23 mouse cellular contexts compared by ENCODE assay signal in the genomic region with DNA sequence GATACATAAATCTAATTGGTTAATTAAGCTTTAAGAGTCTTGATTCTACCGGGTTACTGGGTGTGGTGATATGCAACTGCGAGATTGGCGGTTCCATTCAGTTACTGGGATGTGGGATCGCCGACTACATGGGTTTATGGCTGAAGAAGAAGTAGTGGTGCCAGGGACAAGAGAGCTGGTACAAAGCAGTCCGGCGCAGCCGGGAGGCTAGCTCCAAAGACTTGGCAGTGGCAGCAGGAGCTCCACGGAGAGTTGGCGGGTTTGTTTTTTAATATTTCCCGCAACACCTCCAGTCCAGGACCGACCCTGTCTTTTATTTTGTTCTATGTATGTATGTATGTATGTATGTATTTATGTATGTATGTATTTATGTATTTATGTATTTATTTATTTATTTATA. TPM values are rescaled to one million over a fixed set of nuclear protein-coding genes. Genes with fewer than 3 reads are reported as not detected.
DNase-seq lines count a peak whose midpoint lies in the region; ATAC-seq and TF ChIP-seq lines count a peak whose summit lies in the region.
"Had no signal": no experiment of that assay in that cellular context is flagged by ENCODE, and none has a peak within 500 bp of the region (broad histone marks: within the 10 kb centered on the region; RNA-seq: fewer than 3 reads in every experiment).

No protein-coding gene starts in this region.

- H3K9ac ChIP-seq in midbrain, embryonic 11.5 days (ENCODE audit: low read length), result no peak overlapping the region
- no peak overlapping the region for H3K9ac ChIP-seq in midbrain, embryonic 15.5 days

- peak; percentile 57 to 60 for DNase-seq in cerebellum, postnatal 10 days
- no peak for DNase-seq in cerebellum, adult 2 months
- DNase-seq in cerebellum, postnatal 14 days, result peak; percentile 43 to 62
- no peak for DNase-seq in cerebellum, postnatal 36 days
- peak; percentile 26 for DNase-seq in midbrain, embryonic 11.5 days (ENCODE audit: low spot score, missing footprints)
- DNase-seq in brain, embryonic 14.5 days (ENCODE audit: low read depth), result peak; percentile 27
- DNase-seq in layer of hippocampus, adult 9-10 months (ENCODE audit: low spot score), result no peak
- DNase-seq: adrenal gland, adult 2 months; adrenal gland, adult 8-10 months; adrenal gland, postnatal 10 days; adrenal gland, postnatal 14 days; adrenal gland, postnatal 25 days; adrenal gland, postnatal 36 days; B cell, adult 2 months; cerebellum, adult 11 months; cerebellum, adult 11-12 months; cerebellum, adult 18-20 months had no signal

- ATAC-seq in midbrain, embryonic 11.5 days (ENCODE audit: low FRiP score), result no peak
- ATAC-seq in midbrain, embryonic 15.5 days (replicated peaks), result no peak
- ATAC-seq: activated CD4-positive, CD25-positive, alpha-beta regulatory T cell, adult 4 months; CD4-positive, CD25-positive, alpha-beta regulatory T cell, adult 4 months; Patski had no signal

- no peaks in the 10 kb centered on the region for H3K9me3 ChIP-seq in midbrain, embryonic 11.5 days (ENCODE audit: control insufficient read depth, low read length)
- no peaks in the 10 kb centered on the region for H3K9me3 ChIP-seq in midbrain, embryonic 15.5 days
- H3K9me3 ChIP-seq: G1E had no signal

- no peak for TF ChIP-seq POLR2A in cerebellum, adult 2 months (IDR thresholded peaks at IDR 0.05; ENCODE audit: borderline replicate concordance, insufficient read depth, low read length)
- TF ChIP-seq POLR2A in brain, embryonic 14.5 days (IDR thresholded peaks at IDR 0.05; ENCODE audit: borderline replicate concordance, extremely low read depth, insufficient read depth, insufficient read length, poor library complexity, severe bottlenecking), result no peak

- no peak overlapping the region for H3K4me3 ChIP-seq in cerebellum, adult 2 months (replicated peaks; ENCODE audit: insufficient read depth, low read depth, low read length)
- H3K4me3 ChIP-seq in midbrain, embryonic 11.5 days (ENCODE audit: low read depth, low read length), result no peak overlapping the region
- no peak overlapping the region for H3K4me3 ChIP-seq in midbrain, embryonic 15.5 days

- no peak overlapping the region for H3K27ac ChIP-seq in cerebellum, adult 2 months (ENCODE audit: insufficient read depth, low read length)
- no peak overlapping the region for H3K27ac ChIP-seq in midbrain, embryonic 11.5 days (ENCODE audit: low read depth, low read length)
- H3K27ac ChIP-seq in midbrain, embryonic 15.5 days, result no peak overlapping the region

- TF ChIP-seq CTCF in cerebellum, adult 2 months (IDR thresholded peaks at IDR 0.05; ENCODE audit: borderline replicate concordance, insufficient read depth, low read depth, low read length), result no peak
- no peak for TF ChIP-seq CTCF in brain, embryonic 14.5 days (IDR thresholded peaks at IDR 0.05; ENCODE audit: borderline replicate concordance, extremely low read depth, insufficient read depth, insufficient read length)

- H3K36me3 ChIP-seq in midbrain, embryonic 11.5 days (ENCODE audit: control insufficient read depth, insufficient read depth, low read length), result no peaks in the 10 kb centered on the region
- no peaks in the 10 kb centered on the region for H3K36me3 ChIP-seq in midbrain, embryonic 15.5 days (replicated peaks)
- H3K36me3 ChIP-seq: G1E had no signal

- no peak overlapping the region for H3K4me2 ChIP-seq in midbrain, embryonic 11.5 days
- no peak overlapping the region for H3K4me2 ChIP-seq in midbrain, embryonic 15.5 days

- 47% methylated on average over 12 of the region's 12 CpGs for WGBS in cerebellum, adult 2 months
- WGBS in midbrain, embryonic 11.5 days, result 91% methylated on average over 12 of the region's 12 CpGs
- 92% methylated on average over 12 of the region's 12 CpGs for WGBS in midbrain, embryonic 15.5 days

- no peaks in the 10 kb centered on the region for H3K27me3 ChIP-seq in cerebellum, adult 2 months (ENCODE audit: control insufficient read depth, insufficient read depth, low read length)
- H3K27me3 ChIP-seq in midbrain, embryonic 11.5 days (ENCODE audit: control insufficient read depth, insufficient read depth, low read length), result no peaks in the 10 kb centered on the region
- no peaks in the 10 kb centered on the region; the same call in 1 of the 2 replicates for H3K27me3 ChIP-seq in midbrain, embryonic 15.5 days (replicated peaks)

- no peaks in the 10 kb centered on the region for H3K4me1 ChIP-seq in cerebellum, adult 2 months (ENCODE audit: control insufficient read depth, insufficient read depth, low read length)
- no peaks in the 10 kb centered on the region; the same call in 1 of the 2 replicates for H3K4me1 ChIP-seq in midbrain, embryonic 11.5 days (ENCODE audit: control insufficient read depth, insufficient read depth, low read length)
- H3K4me1 ChIP-seq in midbrain, embryonic 15.5 days, result no peaks in the 10 kb centered on the region

RNA-seq across cellular contexts. Expression of a gene that starts 19.4 kb away (rescaled TPM):
- polyA plus RNA-seq in cerebellum, adult 2 months (2012; rRNA removed), result 25.6 and 26.9 TPM in 2 replicates
- 5.1 and 6.5 TPM in 2 replicates for polyA plus RNA-seq in midbrain, embryonic 11.5 days (2014; fragmentation: Nextera tagmentation; extraction: Ambion mirVana)
- polyA plus RNA-seq in midbrain, embryonic 15.5 days (2015; fragmentation: Nextera tagmentation; extraction: Ambion mirVana), result 28.3 and 28.6 TPM in 2 replicates
- 95.1 and 98.4 TPM in 2 replicates for polyA plus RNA-seq in brain, embryonic 14.5 days (2012; rRNA removed)
- polyA plus RNA-seq: activated CD4-positive, CD25-positive, alpha-beta regulatory T cell, adult 4 months; C2C12; CD4-positive, CD25-positive, alpha-beta regulatory T cell, adult 4 months; G1E had no signal

RNA-seq across cellular contexts. Expression of a gene that starts 46.4 kb away (rescaled TPM):
- polyA plus RNA-seq in cerebellum, adult 2 months (2012; rRNA removed), result 361 and 389 TPM in 2 replicates
- 974 and 988 TPM in 2 replicates for polyA plus RNA-seq in midbrain, embryonic 11.5 days (2014; fragmentation: Nextera tagmentation; extraction: Ambion mirVana)
- polyA plus RNA-seq in midbrain, embryonic 15.5 days (2015; fragmentation: Nextera tagmentation; extraction: Ambion mirVana), result 535 and 551 TPM in 2 replicates
- polyA plus RNA-seq in brain, embryonic 14.5 days (2012; rRNA removed), result 599 and 784 TPM in 2 replicates

RNA-seq across cellular contexts. Expression of a gene that starts 47.0 kb away (rescaled TPM):
- polyA plus RNA-seq in cerebellum, adult 2 months (2012; rRNA removed), result 33.0 and 34.2 TPM in 2 replicates
- 28.6 and 30.3 TPM in 2 replicates for polyA plus RNA-seq in midbrain, embryonic 11.5 days (2014; fragmentation: Nextera tagmentation; extraction: Ambion mirVana)
- polyA plus RNA-seq in midbrain, embryonic 15.5 days (2015; fragmentation: Nextera tagmentation; extraction: Ambion mirVana), result 51.5 and 51.8 TPM in 2 replicates
- 36.4 and 40.6 TPM in 2 replicates for polyA plus RNA-seq in brain, embryonic 14.5 days (2012; rRNA removed)

RNA-seq across cellular contexts. Expression of a gene that starts 56.0 kb away (rescaled TPM):
- 33.0 and 34.8 TPM in 2 replicates for polyA plus RNA-seq in cerebellum, adult 2 months (2012; rRNA removed)
- 86.9 and 89.9 TPM in 2 replicates for polyA plus RNA-seq in midbrain, embryonic 11.5 days (2014; fragmentation: Nextera tagmentation; extraction: Ambion mirVana)
- polyA plus RNA-seq in midbrain, embryonic 15.5 days (2015; fragmentation: Nextera tagmentation; extraction: Ambion mirVana), result 73.8 and 75.1 TPM in 2 replicates
- 34.9 and 44.1 TPM in 2 replicates for polyA plus RNA-seq in brain, embryonic 14.5 days (2012; rRNA removed)

RNA-seq across cellular contexts. Expression of a gene that starts 56.2 kb away (rescaled TPM):
- polyA plus RNA-seq in cerebellum, adult 2 months (2012; rRNA removed), result 27.3 and 27.8 TPM in 2 replicates
- polyA plus RNA-seq in midbrain, embryonic 11.5 days (2014; fragmentation: Nextera tagmentation; extraction: Ambion mirVana), result 72.5 and 76.2 TPM in 2 replicates
- polyA plus RNA-seq in midbrain, embryonic 15.5 days (2015; fragmentation: Nextera tagmentation; extraction: Ambion mirVana), result 63.9 and 64.6 TPM in 2 replicates
- 44.6 and 67.6 TPM in 2 replicates for polyA plus RNA-seq in brain, embryonic 14.5 days (2012; rRNA removed)

Comparison
In these comparisons a context has a peak if more than half of its experiments do, and no peak if none do; other contexts are left out.
1. DNase-seq: peak in cerebellum, postnatal 10 days (2 of 2), cerebellum, postnatal 14 days (2 of 2), midbrain, embryonic 11.5 days (single experiment) and brain, embryonic 14.5 days (single experiment); none in cerebellum, adult 2 months (0 of 2), cerebellum, postnatal 36 days (0 of 2) and layer of hippocampus, adult 9-10 months (single experiment).